Mouse (Mus musculus) heart, adult 2 months (tissue): ENCODE results near the gene Clec16a. TPM values are rescaled to one million over a fixed set of nuclear protein-coding genes. Genes with fewer than 3 reads are reported as not detected.

Experiments used
- DNase-seq, 2 experiments: peaks; one replicate each; pipeline ENCODE4 v3.0.0; 2021
- H3K27ac ChIP-seq: fragments of 200-600 bp; 2 replicates; pipeline ENCODE4 v1.8.1; 2022
- H3K27me3 ChIP-seq: fragments of 200-500 bp; 2 replicates; pipeline ENCODE4 v1.6.1; 2012; ENCODE audit warnings: mild to moderate bottlenecking, low read length, inconsistent platforms, mixed read lengths; ENCODE audit not compliant: control insufficient read depth, insufficient read depth
- H3K36me3 ChIP-seq: fragments of 200-500 bp; 2 replicates; pipeline ENCODE4 v1.6.1; 2012; ENCODE audit warnings: low read length, inconsistent platforms; ENCODE audit not compliant: control insufficient read depth, insufficient read depth
- H3K4me1 ChIP-seq: fragments of 200-500 bp; 2 replicates; pipeline ENCODE4 v1.6.1; 2011; ENCODE audit warnings: low read length; ENCODE audit not compliant: control insufficient read depth, insufficient read depth
- H3K4me3 ChIP-seq: fragments of 200-600 bp; 2 replicates; pipeline ENCODE4 v1.8.1; 2022
- H3K79me2 ChIP-seq: fragments of 200-500 bp; replicated peaks from 2 replicates; pipeline ENCODE4 v1.6.1; 2012; ENCODE audit warnings: mild to moderate bottlenecking, inconsistent platforms, low read length, moderate library complexity, mixed read lengths; ENCODE audit not compliant: control insufficient read depth, insufficient read depth
- H3K9ac ChIP-seq: fragments of 200-500 bp; 2 replicates; pipeline ENCODE4 v1.6.1; 2012; ENCODE audit warnings: low read depth, mild to moderate bottlenecking, control low read depth, inconsistent platforms, low read length, mixed read lengths
- CTCF ChIP-seq: fragments of 200-600 bp; IDR thresholded peaks from 2 replicates; pipeline ENCODE4 v1.8.1; 2022; ENCODE audit warnings: antibody characterized with exemption, mild to moderate bottlenecking, moderate library complexity
- EP300 ChIP-seq: fragments of 200-500 bp; IDR thresholded peaks from 2 replicates; pipeline ENCODE4 v1.6.1; 2011; ENCODE audit warnings: low read depth, low read length, control low read depth; ENCODE audit not compliant: insufficient read depth
- POLR2A ChIP-seq: fragments of 200-500 bp; IDR thresholded peaks from 2 replicates; pipeline ENCODE4 v1.6.1; 2011; ENCODE audit warnings: mild to moderate bottlenecking, low read depth, low read length, control low read depth; ENCODE audit not compliant: insufficient read depth
- WGBS: fragments of 180-500 bp; shearing (Covaris S2); methylation state at CpG from one replicate; pipeline ENCODE4 v1.1.7; 2018; 5-methylcytosine and 5-hydroxymethylcytosine counted together
- intact Hi-C: fragments of 180-260 bp; cut with DNase I; formaldehyde crosslinking; loops from one replicate; pipeline ENCODE4 v1.15.1; 2025
- polyA plus RNA-seq: library from polyadenylated mRNA; depleted of rRNA; stranded (reverse); fragments of >200 nt; gene quantifications from 2 replicates; pipeline ENCODE4 v1.2.3, GENCODE M21; 2012
- total RNA-seq, 2 experiments: library from RNA; stranded (reverse); gene quantifications; 2 replicates each; pipeline ENCODE4 v1.2.3; 2021

The Clec16a gene
- total and polyA plus RNA-seq, 3 experiments = 27.6 to 57.5 (median 55.4) TPM

DNA sequence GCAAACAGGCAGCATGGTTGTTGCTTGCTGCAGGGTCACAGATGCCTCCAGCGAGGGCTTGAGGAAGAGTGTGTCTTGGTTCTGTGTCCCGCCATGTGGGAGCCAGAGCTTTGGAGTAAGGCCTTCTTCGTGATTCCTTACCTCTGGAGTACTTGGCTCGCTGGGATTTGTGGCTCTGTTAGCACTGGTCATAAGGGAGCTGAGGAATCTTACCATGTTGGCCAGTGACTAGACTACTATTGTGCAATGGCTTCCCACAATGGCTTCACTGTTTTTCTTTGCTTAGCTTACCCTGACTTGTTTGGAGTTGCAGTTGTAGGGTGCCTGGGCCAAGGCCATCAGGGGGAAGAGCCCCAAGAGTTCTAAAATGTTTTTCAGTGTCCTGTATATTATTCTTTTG lies 30.8 kb downstream of the Clec16a start:
- Histone ChIP-seq H3K27me3 (no peaks in the 10 kb centered on the region), H3K4me3 (no peak overlapping the region), H3K27ac (no peak overlapping the region), H3K9ac (no peak overlapping the region), H3K36me3 (peaks cover 4% of the 10 kb centered on the region; the same call in 1 of the 2 replicates), H3K79me2 (no peaks in the 10 kb centered on the region), H3K4me1 (peaks cover 2% of the 10 kb centered on the region)
- no peak for TF ChIP-seq POLR2A
- TF ChIP-seq EP300 = no peak
- TF ChIP-seq CTCF = no peak
- intact Hi-C loops = no loop called here
- 78% methylated on average over 4 of the region's 4 CpGs for WGBS
- peak in 1 of 2 experiments; percentile 25 for DNase-seq

DNA sequence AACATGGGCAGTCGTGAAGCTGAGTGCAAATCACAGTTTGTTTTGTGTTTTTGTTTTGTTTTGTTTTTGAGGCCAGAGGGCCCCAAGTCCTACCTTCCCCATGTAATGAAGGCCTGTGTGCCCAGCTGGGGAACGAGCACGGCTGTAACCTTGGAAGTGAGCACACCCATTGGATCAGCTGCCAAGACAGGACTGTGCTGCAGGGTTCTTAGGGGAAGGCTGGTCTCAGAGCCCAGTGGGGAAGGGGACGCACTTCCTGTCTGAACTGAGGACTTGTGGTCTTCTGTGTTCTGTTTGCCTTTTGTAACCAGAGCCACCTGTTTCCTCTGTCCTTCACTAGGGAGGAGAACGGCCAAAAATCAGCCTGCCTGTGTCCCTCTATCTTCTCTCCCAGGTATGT lies 32.4 kb downstream of the Clec16a start:
- TF ChIP-seq CTCF (no peak), POLR2A (no peak), EP300 (no peak)
- peaks cover 2% of the 10 kb centered on the region; the same call in 1 of the 2 replicates for H3K4me1 ChIP-seq
- no peaks in the 10 kb centered on the region for H3K27me3 ChIP-seq
- H3K9ac ChIP-seq = no peak overlapping the region
- H3K4me3 ChIP-seq = no peak overlapping the region
- no peak for DNase-seq
- 65% methylated on average over 5 of the region's 5 CpGs for WGBS
- H3K36me3 ChIP-seq = no peaks in the 10 kb centered on the region
- H3K27ac ChIP-seq = no peak overlapping the region
- intact Hi-C loops = no loop called here
- no peaks in the 10 kb centered on the region for H3K79me2 ChIP-seq

DNA sequence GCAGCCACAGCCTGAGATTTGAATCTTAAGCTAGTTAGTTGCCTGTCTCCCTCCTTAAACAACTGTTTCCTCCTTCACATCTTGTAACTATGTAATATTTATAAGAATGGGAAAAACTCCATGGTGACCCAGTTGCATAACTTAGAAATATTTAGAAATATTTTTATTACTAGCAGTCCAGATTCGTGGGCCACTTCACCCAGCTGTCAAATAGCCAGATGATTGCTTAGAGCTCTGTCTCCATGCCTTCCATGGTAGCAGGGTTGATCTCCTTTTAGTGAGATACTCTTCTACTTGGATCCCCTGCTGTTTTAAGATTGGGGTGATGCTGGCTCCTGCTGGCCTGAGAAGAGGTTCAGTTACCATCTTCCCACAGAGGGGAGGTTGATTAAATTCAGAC lies 33.2 kb downstream of the Clec16a start:
- H3K27me3 ChIP-seq = no peaks in the 10 kb centered on the region
- H3K4me1 ChIP-seq = peaks cover 2% of the 10 kb centered on the region; the same call in 1 of the 2 replicates
- no peak for TF ChIP-seq EP300
- TF ChIP-seq POLR2A = no peak
- TF ChIP-seq CTCF = no peak
- DNase-seq = no peak
- intact Hi-C loops = no loop called here
- H3K79me2 ChIP-seq = no peaks in the 10 kb centered on the region
- no peaks in the 10 kb centered on the region for H3K36me3 ChIP-seq
- H3K4me3 ChIP-seq = no peak overlapping the region
- H3K9ac ChIP-seq = no peak overlapping the region
- 81% methylated on average over 1 of the region's 1 CpGs for WGBS
- no peak overlapping the region for H3K27ac ChIP-seq

DNA sequence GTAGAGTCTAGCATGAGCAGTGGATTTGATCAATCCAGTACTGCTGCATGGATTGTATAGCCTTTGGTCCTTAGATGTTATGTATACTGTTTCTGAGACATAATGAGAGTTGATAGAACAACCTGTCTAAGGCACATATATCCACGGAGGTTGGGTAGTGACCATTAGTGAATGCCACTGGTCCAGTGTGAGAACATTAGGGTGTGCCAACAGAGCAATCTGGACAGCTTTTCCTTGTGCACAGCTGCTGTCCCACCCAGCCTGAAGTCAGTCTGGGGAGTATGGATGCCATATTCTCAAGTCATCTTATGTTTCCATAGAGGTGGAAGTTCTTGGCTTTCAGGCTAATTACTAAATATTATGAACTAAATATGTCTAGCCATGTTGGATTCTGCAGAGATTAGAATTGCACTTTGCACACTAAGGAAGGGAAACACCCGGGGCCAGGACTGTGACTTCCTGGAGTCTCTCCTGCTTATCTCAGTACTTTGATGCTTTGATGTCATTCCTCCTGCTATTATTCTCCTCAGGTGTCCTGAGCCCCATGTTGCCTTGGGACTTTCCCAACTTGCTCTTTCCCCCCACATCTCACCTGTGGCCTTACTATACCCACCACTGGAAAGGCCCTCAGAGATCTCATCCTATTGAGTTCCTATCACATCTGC lies 36.2 kb downstream of the Clec16a start:
- H3K4me1 ChIP-seq = no peaks in the 10 kb centered on the region
- H3K79me2 ChIP-seq = no peaks in the 10 kb centered on the region
- H3K27me3 ChIP-seq = no peaks in the 10 kb centered on the region
- TF ChIP-seq POLR2A (no peak), EP300 (no peak), CTCF (no peak)
- no peaks in the 10 kb centered on the region for H3K36me3 ChIP-seq
- WGBS = 66% methylated on average over 2 of the region's 2 CpGs
- no peak overlapping the region for H3K27ac ChIP-seq
- intact Hi-C loops = no loop called here
- no peak overlapping the region for H3K4me3 ChIP-seq
- no peak overlapping the region for H3K9ac ChIP-seq
- no peak for DNase-seq

DNA sequence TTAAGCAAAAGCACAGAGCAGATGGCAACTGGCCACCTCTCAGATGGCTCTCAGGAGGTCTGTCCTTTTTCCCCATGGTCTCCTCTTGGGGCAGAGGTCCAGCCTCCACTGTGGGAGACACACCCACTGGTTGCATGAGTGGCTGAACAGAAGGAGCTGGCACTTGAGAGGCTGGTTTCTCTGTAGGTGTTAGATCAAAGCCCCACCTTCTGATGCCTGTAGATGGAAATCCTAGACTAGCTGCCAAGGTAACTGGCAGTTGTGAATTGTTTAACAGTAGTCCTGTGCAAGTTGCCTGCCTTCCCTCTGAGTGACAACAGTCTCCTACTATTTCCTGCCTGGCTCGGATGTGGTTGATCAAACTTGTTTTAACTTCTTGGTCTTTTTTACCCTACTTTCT lies 40.0 kb downstream of the Clec16a start:
- no peaks in the 10 kb centered on the region for H3K27me3 ChIP-seq
- H3K4me3 ChIP-seq = no peak overlapping the region
- H3K4me1 ChIP-seq = no peaks in the 10 kb centered on the region
- no peaks in the 10 kb centered on the region for H3K79me2 ChIP-seq
- intact Hi-C loops = no loop called here
- peak in 1 of 2 experiments; percentile 12 for DNase-seq
- no peak overlapping the region for H3K9ac ChIP-seq
- no peak overlapping the region for H3K27ac ChIP-seq
- H3K36me3 ChIP-seq = no peaks in the 10 kb centered on the region; the same call in 1 of the 2 replicates
- TF ChIP-seq EP300 = no peak
- TF ChIP-seq POLR2A = no peak
- no peak for TF ChIP-seq CTCF
- 16% methylated on average over 1 of the region's 1 CpGs for WGBS

DNA sequence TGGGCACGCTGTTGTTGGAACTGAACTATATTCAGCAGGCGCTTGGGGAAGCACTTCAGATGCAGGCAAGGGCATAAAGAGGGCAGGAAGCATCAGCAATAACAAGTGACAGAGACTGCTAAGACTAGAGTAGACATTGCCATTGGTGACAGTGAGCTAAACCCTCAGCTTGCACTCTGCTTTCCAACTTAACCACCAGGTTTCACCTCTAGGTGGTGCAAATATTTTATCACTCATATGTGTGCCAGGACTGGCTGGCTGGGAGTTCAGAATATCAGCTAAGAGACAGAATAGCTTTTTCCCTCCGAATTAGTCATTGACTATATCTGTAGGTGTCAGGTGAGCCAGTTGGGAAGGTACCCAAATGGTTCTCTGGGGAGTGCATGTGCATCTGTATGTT lies 41.4 kb downstream of the Clec16a start:
- no peaks in the 10 kb centered on the region for H3K4me1 ChIP-seq
- H3K27me3 ChIP-seq = no peaks in the 10 kb centered on the region
- H3K4me3 ChIP-seq = no peak overlapping the region
- no peak for DNase-seq
- no peak overlapping the region for H3K9ac ChIP-seq
- no peak overlapping the region for H3K27ac ChIP-seq
- intact Hi-C loops = no loop called here
- H3K79me2 ChIP-seq = no peaks in the 10 kb centered on the region
- TF ChIP-seq EP300 (no peak), CTCF (peak; percentile 61)
- H3K36me3 ChIP-seq = no peaks in the 10 kb centered on the region; the same call in 1 of the 2 replicates
- 72% methylated on average over 3 of the region's 3 CpGs for WGBS
